Mouse (Mus musculus): ENCODE results near the gene Cdkn2aip.

Cdkn2aip gene

DNA sequence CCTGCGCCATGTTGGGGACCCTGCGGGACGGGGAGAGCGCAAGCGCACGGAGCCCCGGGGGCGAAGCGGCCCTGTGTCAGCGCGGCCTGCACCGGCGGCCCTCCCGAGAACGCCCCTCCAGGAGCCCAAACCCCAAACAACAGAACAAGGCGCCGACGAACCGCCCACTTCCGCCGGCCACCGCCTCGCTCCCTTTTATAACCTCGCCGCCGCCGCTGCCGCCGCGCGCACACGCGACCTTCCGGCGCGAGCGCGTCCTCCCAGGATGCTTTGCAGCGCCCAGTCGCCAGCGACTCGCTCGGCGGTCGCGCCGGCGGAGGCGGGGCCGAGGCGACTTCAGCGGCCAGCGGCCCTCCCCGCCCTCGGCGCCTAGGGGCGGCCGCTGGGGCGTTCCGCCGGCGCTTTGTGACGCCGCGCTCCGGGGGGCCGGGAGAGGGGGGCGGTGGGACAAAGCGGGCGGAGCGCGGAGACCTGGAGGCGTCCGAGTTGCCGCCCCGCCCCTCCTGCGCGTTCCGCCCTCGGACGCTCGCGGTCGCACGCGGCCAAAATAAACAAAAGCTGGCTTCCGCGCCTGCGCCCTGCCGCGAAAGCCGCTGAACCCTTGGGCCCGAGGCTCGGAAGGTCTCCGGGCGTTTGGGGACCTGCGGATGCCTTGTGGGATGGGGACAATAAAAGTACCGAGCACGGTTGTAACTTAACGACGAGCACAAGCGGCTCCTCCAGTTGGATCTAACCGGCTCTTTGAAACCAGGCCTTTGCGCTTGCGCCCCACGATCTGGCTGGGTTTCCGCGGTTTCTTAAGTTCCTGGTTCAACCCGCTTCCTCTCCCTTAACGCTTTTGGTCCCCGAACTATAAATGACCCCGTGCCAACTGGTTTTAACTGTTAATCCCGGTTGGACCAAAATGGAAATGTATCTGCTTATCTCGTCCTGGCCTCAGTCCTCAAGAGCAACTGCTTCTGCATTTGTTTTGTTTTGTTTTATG, at the start of gene Cdkn2aip:
Cdkn2aip (minus strand) TSS at position 172 of the 985 bp plus-strand sequence.
- Histone ChIP-seq H3K27me3 (ENCODE audit: control insufficient read depth, insufficient read depth, low read length, poor library complexity, severe bottlenecking) (no peaks in the 10 kb centered on the region), H3K36me3 (ENCODE audit: control insufficient read depth, insufficient read depth, low read length, poor library complexity, severe bottlenecking) (no peaks in the 10 kb centered on the region)

DNA sequence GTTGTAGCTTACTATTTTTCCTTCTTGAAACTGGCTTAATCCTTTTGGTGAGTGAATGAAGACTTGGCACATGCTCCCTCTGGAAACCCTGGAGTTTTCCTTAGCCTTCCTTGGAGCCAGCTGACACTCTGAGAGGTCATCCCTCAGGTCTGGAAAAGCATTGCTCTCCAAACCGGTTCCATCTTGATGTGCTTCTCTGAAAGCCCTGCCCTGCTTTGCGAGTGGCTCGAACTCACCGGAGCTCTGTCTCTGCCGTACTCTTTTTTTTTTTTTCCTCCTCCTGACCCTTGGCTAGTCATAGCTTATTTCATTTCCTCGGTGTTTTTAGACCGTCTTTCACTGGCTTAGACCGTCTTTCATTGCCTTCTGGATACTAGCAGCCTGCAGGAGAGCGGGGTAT, 49.5 kb upstream of the Cdkn2aip start:
- Histone ChIP-seq H3K27me3 (ENCODE audit: control insufficient read depth, insufficient read depth, low read length, poor library complexity, severe bottlenecking) (no peaks in the 10 kb centered on the region), H3K36me3 (ENCODE audit: control insufficient read depth, insufficient read depth, low read length, poor library complexity, severe bottlenecking) (no peaks in the 10 kb centered on the region)
- no peak for DNase-seq (ENCODE audit: low read depth, low spot score)

More for the DNA sequence above, at the start of gene Cdkn2aip:
- peak; percentile 98 for DNase-seq (ENCODE audit: low read depth, low spot score)

GRCm38 (mm10) chr8:47760685-47761084, 47.0 kb upstream of the Cdkn2aip start:
- Histone ChIP-seq H3K27me3 (ENCODE audit: control insufficient read depth, insufficient read depth, low read length, poor library complexity, severe bottlenecking) (no peaks in the 10 kb centered on the region), H3K36me3 (ENCODE audit: control insufficient read depth, insufficient read depth, low read length, poor library complexity, severe bottlenecking) (no peaks in the 10 kb centered on the region)
- DNase-seq (ENCODE audit: low read depth, low spot score): no peak

GRCm38 (mm10) chr8:47760186-47760585, 46.5 kb upstream of the Cdkn2aip start:
- no peak for DNase-seq (ENCODE audit: low read depth, low spot score)
- H3K36me3 ChIP-seq (ENCODE audit: control insufficient read depth, insufficient read depth, low read length, poor library complexity, severe bottlenecking): no peaks in the 10 kb centered on the region
- no peaks in the 10 kb centered on the region for H3K27me3 ChIP-seq (ENCODE audit: control insufficient read depth, insufficient read depth, low read length, poor library complexity, severe bottlenecking)

GRCm38 (mm10) chr8:47753121-47753520, 39.4 kb upstream of the Cdkn2aip start:
- Histone ChIP-seq H3K36me3 (ENCODE audit: control insufficient read depth, insufficient read depth, low read length, poor library complexity, severe bottlenecking) (no peaks in the 10 kb centered on the region), H3K27me3 (ENCODE audit: control insufficient read depth, insufficient read depth, low read length, poor library complexity, severe bottlenecking) (no peaks in the 10 kb centered on the region)
- no peak for DNase-seq (ENCODE audit: low read depth, low spot score)

GRCm38 (mm10) chr8:47750096-47750495, 36.4 kb upstream of the Cdkn2aip start:
- Histone ChIP-seq H3K36me3 (ENCODE audit: control insufficient read depth, insufficient read depth, low read length, poor library complexity, severe bottlenecking) (no peaks in the 10 kb centered on the region), H3K27me3 (ENCODE audit: control insufficient read depth, insufficient read depth, low read length, poor library complexity, severe bottlenecking) (no peaks in the 10 kb centered on the region)
- DNase-seq (ENCODE audit: low read depth, low spot score): no peak

DNA sequence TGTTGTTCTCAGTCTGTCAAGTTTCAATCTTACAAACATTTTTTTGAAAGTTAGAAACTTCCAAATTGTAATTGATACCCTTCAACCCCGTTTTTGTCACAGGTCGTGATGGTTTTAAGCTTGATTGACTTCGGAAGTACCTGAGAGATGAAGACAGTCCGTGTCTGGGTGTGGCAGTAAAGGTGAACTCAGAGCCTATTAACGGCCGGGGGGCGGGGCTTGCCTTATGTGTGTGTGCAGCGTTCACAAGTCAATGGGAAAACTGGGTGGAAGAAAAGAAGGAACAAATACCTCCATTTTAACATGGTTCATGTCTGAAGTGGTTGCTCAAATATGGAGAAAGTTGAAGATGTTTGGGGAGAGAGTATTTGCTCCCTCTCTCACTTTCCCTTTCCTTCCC, 35.8 kb upstream of the Cdkn2aip start:
- no peak for DNase-seq (ENCODE audit: low read depth, low spot score)
- H3K27me3 ChIP-seq (ENCODE audit: control insufficient read depth, insufficient read depth, low read length, poor library complexity, severe bottlenecking): no peaks in the 10 kb centered on the region
- no peaks in the 10 kb centered on the region for H3K36me3 ChIP-seq (ENCODE audit: control insufficient read depth, insufficient read depth, low read length, poor library complexity, severe bottlenecking)

DNA sequence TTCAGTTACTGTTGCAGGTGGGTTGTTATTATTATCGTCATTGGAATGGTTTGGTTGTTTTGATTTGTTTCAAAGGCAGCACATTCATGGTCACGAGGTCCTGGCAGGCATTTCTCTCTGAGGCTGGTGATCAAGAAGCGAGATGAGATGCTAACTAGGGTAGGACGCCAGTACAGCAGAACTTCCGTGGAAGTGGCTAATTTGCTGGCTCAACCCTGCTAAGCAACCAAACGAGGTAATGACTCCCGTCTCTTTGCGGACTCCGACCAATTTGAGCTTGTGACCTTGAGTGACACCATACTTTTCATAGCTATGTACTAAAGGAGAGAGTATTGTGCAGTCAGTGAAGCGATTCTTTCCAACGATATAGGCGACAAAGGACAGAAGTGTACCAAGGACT, 32.6 kb upstream of the Cdkn2aip start:
- no peaks in the 10 kb centered on the region for H3K36me3 ChIP-seq (ENCODE audit: control insufficient read depth, insufficient read depth, low read length, poor library complexity, severe bottlenecking)
- no peak for DNase-seq (ENCODE audit: low read depth, low spot score)
- H3K27me3 ChIP-seq (ENCODE audit: control insufficient read depth, insufficient read depth, low read length, poor library complexity, severe bottlenecking): no peaks in the 10 kb centered on the region

DNA sequence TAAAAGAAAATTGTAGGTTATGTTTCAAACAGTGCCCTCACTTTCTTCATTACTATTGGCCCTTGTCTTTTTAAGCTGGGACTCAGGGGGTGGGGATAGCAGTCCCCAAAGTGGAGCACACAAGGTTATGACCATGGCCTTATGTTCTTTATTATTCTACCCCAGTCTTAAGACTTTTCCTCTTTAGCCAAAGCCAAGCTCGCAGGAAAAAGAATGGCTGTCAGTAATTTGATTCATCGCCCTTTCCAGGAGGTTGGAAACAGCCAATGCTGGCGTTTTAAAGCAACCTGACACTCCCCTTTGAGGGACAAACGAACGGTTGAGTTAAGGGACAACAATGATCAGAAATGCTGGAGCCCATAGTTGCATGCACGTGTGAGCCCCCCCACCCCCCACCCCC, 32.1 kb upstream of the Cdkn2aip start:
- Histone ChIP-seq H3K27me3 (ENCODE audit: control insufficient read depth, insufficient read depth, low read length, poor library complexity, severe bottlenecking) (no peaks in the 10 kb centered on the region), H3K36me3 (ENCODE audit: control insufficient read depth, insufficient read depth, low read length, poor library complexity, severe bottlenecking) (no peaks in the 10 kb centered on the region)
- DNase-seq (ENCODE audit: low read depth, low spot score): no peak

GRCm38 (mm10) chr8:47744803-47745202, 31.1 kb upstream of the Cdkn2aip start:
- Histone ChIP-seq H3K36me3 (ENCODE audit: control insufficient read depth, insufficient read depth, low read length, poor library complexity, severe bottlenecking) (no peaks in the 10 kb centered on the region), H3K27me3 (ENCODE audit: control insufficient read depth, insufficient read depth, low read length, poor library complexity, severe bottlenecking) (no peaks in the 10 kb centered on the region)
- DNase-seq (ENCODE audit: low read depth, low spot score): no peak

GRCm38 (mm10) chr8:47743419-47743818, 29.7 kb upstream of the Cdkn2aip start:
- peak; percentile 42 for DNase-seq (ENCODE audit: low read depth, low spot score)

DNA sequence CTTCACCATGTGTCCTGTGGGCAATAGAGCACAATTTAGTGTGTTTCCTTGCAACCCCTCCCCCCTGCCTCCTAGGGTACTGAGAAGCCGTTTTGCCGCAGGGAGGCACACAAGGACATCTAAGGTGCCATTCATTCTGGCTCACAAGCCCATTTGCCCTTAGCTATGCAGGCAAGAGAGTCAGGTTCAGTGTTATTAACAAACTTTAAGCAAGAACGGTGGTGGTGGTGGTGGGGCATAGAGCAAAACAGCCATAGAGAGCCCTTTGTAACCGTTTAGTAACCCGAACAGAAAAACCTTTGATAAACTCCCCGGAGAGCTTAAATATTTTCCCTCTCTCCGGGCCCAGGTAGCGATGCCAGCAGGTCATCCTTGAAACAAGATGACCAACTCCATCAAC, 29.3 kb upstream of the Cdkn2aip start:
- no peak for DNase-seq (ENCODE audit: low read depth, low spot score)
- no peaks in the 10 kb centered on the region for H3K27me3 ChIP-seq (ENCODE audit: control insufficient read depth, insufficient read depth, low read length, poor library complexity, severe bottlenecking)

More at GRCm38 (mm10) chr8:47743419-47743818, 29.7 kb upstream of the Cdkn2aip start:
- H3K27me3 ChIP-seq (ENCODE audit: control insufficient read depth, insufficient read depth, low read length, poor library complexity, severe bottlenecking): no peaks in the 10 kb centered on the region
- H3K36me3 ChIP-seq (ENCODE audit: control insufficient read depth, insufficient read depth, low read length, poor library complexity, severe bottlenecking): no peaks in the 10 kb centered on the region

GRCm38 (mm10) chr8:47742372-47742771, 28.6 kb upstream of the Cdkn2aip start:
- no peaks in the 10 kb centered on the region for H3K27me3 ChIP-seq (ENCODE audit: control insufficient read depth, insufficient read depth, low read length, poor library complexity, severe bottlenecking)
- no peak for DNase-seq (ENCODE audit: low read depth, low spot score)
- no peaks in the 10 kb centered on the region for H3K36me3 ChIP-seq (ENCODE audit: control insufficient read depth, insufficient read depth, low read length, poor library complexity, severe bottlenecking)

More for the DNA sequence above, 29.3 kb upstream of the Cdkn2aip start:
- no peaks in the 10 kb centered on the region for H3K36me3 ChIP-seq (ENCODE audit: control insufficient read depth, insufficient read depth, low read length, poor library complexity, severe bottlenecking)

- Histone ChIP-seq H3K36me3 (ENCODE audit: control insufficient read depth, insufficient read depth, low read length, poor library complexity, severe bottlenecking) (no peaks in the 10 kb centered on the region), H3K27me3 (ENCODE audit: control insufficient read depth, insufficient read depth, low read length, poor library complexity, severe bottlenecking) (no peaks in the 10 kb centered on the region)
- no peak for DNase-seq (ENCODE audit: low read depth, low spot score)
Measured at GRCm38 (mm10) chr8:47737120-47737519, 23.4 kb upstream of the Cdkn2aip start.

GRCm38 (mm10) chr8:47729324-47729723, 15.6 kb upstream of the Cdkn2aip start:
- Histone ChIP-seq H3K36me3 (ENCODE audit: control insufficient read depth, insufficient read depth, low read length, poor library complexity, severe bottlenecking) (no peaks in the 10 kb centered on the region), H3K27me3 (ENCODE audit: control insufficient read depth, insufficient read depth, low read length, poor library complexity, severe bottlenecking) (no peaks in the 10 kb centered on the region)
- no peak for DNase-seq (ENCODE audit: low read depth, low spot score)
